Mouse (Mus musculus) kidney, adult 8-10 months (tissue): ENCODE results near the gene Cacna2d2.
A peak's percentile ranks its signal among the peaks of the same experiment; 100 is the strongest.
"Not testable (repeated sequence)": the region's sequence is repeated elsewhere in the genome, so short reads cannot be mapped to it uniquely, and the experiment has no call there.

Experiments used
- DNase-seq, 2 experiments: peaks; one replicate each; pipeline ENCODE4 v3.0.0; 2022

Cacna2d2 gene

GRCm38 (mm10) chr9:107566041-107566709, 166.8 kb downstream of the Cacna2d2 start:
- peak; percentile 90 to 95 for DNase-seq

DNA sequence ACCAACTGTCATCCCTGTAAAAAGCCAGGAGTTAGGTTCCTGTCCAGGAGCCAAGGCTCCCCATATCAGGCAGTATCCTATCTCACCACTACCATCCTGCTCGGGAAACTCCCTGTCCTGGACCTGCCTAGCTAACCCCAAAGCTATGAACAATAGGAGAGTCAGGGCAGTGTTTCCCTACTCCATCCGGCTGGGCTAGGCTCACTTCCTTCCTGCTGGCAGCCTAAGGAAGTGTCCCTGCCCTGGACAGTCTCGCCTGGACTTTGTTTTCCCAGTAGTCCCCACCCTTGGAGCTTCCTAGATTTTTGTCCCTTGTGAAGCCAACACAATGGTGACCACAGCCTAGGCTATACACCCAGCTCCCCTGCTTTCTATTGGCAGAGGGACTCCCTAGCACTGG, 167.4 kb downstream of the Cacna2d2 start:
- DNase-seq: peak; percentile 67 to 82

DNA sequence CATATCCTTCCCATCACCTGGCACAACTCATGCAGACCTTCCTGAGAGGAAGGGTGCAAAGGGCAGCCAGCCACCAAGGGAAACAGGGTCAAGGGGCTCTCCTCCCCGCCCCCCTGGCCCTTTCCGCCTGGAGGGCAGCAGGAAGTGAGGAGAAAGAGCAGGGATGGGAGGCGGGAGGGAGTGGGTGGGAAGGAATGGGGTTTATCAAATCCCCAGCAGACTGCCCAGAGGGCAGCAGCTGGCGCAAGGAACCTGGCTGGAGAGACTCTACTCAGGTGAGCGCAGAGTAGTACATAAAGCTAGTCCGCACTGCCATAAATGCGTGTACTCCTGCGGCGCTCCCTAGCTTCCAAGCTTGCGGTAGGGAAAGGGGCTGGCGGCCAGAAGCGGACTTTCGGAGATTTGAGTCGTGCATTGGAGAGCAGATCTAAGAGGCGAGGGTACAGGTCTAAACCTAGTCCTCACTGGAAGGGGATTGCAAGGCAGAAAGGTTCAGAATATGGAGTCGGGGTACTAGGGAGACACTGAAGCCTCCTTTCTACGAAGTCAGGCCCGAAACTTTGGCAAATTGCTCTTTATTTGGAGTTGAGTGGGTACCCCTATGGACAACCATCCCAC, 168.4 kb downstream of the Cacna2d2 start, which contains the start of gene Hyal2:
Hyal2 (plus strand) TSS at position 244 of the 618 bp plus-strand sequence.
- DNase-seq: peak; percentile 89 to 91

DNA sequence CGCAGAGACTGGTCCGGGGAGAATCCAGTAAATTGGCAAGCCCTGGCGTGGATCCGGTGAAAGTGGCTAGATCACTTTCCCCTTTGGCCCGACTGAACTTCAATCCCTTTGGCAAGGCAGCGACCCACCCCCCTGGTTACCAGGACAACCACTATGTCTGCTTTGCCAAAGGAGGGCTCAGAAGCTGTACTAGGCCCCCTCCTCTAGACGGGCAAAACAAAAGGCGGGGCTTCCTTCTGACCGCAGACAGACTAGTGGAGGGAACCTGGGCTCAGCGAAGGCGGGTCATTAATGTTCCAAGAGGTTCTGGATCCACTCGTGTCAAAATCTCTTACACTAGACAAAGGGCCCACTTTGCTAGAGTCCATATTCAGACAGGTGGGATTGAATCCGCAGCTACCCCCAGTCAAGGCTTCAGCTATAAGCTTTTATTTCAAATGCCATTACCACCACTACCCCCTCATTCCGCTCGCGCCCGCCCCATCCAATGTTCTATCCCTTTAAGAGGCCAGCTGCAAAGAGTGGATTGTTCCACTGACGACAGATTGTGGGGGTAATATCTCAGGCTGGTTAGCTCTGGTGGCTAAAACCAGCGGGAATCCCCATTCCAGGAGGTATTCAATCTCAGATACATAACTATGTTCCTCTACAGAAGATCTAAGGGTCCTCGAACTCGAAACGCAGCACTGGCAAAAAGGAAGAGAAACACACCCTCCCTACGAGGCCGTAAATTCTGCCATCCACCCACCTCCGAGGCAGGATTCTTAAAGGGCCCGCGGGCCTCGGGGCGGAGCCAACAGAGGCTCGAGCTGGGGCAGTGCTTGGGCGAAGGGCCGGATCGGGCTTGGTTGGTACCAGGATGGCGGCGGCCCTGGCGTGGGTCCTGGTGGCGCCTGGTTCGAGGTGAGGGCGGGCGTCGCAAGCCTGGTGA, 169.2 kb downstream of the Cacna2d2 start:
- DNase-seq: peak; percentile 91 to 92

DNA sequence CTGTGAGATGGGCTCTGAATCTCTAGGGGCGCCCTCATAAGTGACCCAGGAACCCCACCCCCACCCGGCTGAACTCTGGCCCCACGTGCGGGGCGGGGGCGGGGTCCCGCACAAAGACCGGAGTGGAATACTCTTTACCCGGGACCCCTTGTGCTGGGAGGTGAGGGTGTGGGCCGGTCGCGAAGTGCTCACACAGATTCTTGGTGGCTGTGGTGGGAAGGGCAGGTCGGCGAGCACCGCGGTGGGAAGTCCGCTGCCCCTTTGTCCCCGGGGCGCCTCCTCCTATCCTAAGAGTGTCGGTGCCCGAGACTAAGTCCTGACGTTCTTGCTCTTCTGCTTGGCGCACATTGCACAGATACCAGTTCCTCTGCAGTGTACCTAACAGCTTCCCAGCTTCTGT, 169.9 kb downstream of the Cacna2d2 start:
- DNase-seq: no peak

DNA sequence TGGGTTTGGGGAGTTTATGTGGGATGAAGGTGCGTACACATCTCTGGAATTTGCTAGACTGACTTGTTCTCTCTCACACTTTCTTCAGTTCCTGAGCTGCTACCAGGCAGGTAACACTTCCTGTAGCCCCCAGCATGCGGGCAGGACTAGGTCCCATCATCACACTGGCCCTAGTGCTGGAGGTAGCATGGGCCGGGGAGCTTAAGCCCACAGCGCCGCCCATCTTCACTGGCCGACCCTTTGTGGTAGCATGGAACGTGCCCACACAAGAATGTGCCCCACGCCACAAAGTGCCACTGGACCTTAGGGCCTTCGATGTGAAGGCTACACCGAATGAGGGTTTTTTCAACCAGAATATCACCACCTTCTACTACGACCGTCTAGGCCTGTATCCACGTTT, 170.6 kb downstream of the Cacna2d2 start:
- no peak for DNase-seq

DNA sequence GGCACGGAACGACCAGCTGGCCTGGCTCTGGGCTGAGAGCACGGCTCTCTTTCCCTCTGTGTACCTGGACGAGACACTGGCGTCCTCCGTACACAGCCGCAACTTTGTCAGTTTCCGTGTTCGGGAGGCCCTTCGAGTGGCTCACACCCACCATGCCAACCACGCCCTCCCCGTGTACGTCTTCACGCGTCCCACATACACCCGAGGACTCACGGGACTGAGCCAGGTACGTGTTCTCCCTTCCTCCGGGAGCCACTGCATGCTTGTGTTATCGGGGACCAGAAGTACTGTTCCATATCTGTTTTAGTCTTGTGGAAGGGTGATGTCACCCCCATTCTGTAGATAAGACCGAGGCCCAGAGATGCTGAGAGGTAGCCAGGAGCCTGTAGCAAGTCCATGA, 171.4 kb downstream of the Cacna2d2 start:
- no peak for DNase-seq

DNA sequence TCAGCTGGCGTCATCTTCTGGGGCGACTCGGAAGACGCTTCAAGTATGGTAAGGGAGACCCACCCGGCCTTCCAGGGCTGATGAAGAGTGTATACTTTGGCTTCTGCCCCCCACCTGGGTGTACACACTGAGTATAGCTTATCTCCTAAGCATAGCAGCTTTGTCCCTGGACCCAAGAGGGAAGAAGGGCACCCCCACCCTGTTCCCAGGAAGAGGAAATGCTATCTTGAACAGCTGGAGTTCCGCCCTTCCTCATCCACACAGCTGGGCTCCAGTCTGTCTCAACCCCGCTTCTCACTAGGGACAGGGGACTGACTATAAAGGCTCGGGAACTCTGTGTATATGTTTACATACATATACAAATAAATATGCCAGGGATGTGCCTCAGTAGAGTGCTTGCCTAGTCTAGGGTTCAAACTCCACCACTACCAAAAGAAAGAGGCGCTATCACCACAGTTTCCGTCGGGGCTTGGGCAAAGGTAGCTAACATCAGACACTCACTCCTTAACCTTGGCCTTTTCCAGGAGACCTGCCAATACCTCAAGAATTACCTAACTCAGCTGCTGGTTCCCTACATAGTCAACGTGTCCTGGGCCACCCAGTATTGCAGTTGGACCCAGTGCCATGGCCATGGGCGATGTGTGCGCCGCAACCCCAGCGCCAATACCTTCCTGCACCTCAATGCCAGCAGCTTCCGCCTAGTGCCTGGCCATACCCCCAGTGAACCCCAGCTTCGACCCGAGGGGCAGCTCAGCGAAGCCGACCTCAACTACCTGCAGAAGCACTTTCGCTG, 172.3 kb downstream of the Cacna2d2 start:
- peak in 1 of 2 experiments; percentile 64 for DNase-seq

- no peak for DNase-seq
Measured at GRCm38 (mm10) chr9:107572327-107572662, 172.9 kb downstream of the Cacna2d2 start.

DNA sequence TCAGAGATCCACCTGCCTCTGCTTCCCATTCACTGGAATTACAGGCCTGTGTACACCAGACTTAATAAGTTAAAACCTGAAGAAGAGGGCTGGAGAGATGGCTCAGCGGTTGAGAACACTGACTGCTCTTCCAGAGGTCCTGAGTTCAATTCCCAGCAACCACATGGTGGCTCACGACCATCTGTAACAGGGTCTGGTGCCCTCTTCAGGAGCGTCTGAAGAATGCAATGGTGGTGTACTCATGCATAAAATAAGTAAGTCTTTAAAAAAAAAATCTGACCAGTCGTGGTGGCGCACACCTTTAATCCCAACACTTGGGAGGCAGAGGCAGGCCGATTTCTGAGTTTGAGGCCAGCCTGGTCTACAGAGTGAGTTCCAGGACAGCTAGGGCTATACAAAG, 174.4 kb downstream of the Cacna2d2 start:
- DNase-seq: not testable (repeated sequence)

DNA sequence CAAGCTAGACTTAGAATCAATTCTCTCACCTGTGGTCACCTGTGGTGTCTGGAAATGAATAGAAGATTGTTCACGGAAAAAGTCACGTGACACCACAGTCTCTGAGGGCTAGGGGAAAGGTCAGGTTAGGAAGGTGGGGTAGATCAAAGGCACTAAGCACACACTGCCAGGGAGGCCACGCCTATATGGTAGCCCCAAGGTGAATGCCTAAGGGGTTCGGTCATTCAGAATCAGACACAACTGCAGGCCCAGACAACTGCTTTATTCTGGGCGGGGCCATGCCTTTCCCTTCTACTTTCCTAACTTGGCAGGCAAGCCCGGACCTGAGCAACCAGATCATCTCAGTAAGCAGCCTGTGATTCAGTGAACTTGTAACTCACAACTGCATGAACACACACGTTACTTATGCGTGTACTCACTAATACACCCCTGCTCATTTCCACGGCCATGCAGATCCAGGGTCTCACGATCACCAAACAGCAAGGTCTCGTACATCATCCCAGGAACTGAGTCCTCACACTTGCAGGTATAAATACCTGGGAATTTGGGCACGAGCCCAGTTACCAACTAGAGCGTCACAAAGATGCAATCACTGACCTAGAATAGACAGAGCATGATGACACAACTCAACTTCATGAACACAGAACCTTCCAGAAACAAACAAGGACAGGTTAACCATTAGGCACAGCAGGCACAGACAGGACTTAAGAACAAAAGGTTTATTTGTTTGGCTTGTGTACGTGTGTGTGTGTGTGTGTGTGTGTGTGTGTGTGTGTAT, 176.4 kb downstream of the Cacna2d2 start:
- no peak for DNase-seq

GRCm38 (mm10) chr9:107576357-107577107, 177.1 kb downstream of the Cacna2d2 start, which contains the start of gene Hyal1:
Hyal1 (plus strand) TSS chr9:107576927.
- peak; percentile 80 to 86 for DNase-seq

DNA sequence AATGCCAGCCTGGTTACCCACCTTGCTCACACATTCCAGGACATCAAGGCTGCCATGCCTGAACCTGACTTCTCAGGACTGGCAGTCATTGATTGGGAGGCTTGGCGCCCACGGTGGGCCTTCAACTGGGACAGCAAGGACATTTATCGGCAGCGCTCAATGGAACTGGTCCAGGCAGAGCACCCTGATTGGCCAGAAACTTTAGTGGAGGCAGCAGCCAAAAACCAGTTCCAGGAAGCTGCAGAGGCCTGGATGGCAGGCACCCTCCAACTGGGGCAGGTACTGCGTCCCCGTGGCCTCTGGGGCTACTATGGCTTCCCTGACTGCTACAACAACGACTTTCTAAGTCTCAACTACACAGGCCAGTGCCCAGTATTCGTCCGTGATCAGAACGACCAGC, 178.5 kb downstream of the Cacna2d2 start:
- no peak for DNase-seq

DNA sequence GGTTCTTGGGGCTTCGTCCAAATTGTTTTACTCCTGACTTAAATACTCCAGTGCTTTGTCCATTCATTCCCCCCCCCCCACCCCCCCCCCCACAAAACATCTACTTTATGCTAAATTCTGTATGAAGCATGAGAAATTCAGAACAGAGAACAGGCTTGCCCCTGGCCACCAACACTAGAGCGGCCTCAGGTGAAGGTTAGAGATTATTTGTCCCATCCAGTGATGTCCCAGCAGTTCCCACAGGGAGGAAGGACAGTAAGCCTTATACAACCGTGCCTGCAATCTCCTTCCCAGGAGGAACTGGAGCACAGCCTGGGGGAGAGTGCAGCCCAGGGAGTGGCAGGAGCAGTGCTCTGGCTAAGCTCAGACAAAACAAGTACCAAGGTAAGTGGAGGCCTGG, 179.2 kb downstream of the Cacna2d2 start, which contains the start of gene Naa80:
Naa80 (plus strand) TSS at position 301 of the 400 bp plus-strand sequence.
- no peak for DNase-seq
